Mouse (Mus musculus): ENCODE results near the gene Tmem59l.

GRCm38 (mm10) chr8:70482943-70483342, 4.2 kb downstream of the Tmem59l start:
- no peak for TF ChIP-seq CTCF (IDR thresholded peaks at IDR 0.05; ENCODE audit: extremely low read depth, insufficient read length, insufficient replicate concordance, low read depth, low read length)
- TF ChIP-seq POLR2A (IDR thresholded peaks at IDR 0.05; ENCODE audit: low read depth, low read length): no peak
